Mouse (Mus musculus): ENCODE data around the gene Gm5105. TPM values are rescaled to one million over a fixed set of nuclear protein-coding genes. Genes with fewer than 3 reads are reported as not detected.

Gene Gm5105
- total and polyA plus RNA-seq, 2 experiments: not detected

- H3K4me3 ChIP-seq (ENCODE audit: insufficient read depth, low read depth, low read length): no peak overlapping the region
- no peaks in the 10 kb centered on the region for H3K4me1 ChIP-seq (ENCODE audit: control insufficient read depth, insufficient read depth, low read length)
- no peak for DNase-seq (ENCODE audit: extremely low read depth, low read depth, low spot score)
- WGBS: 87% methylated on average over 16 of the region's 16 CpGs
- no peaks in the 10 kb centered on the region for H3K27me3 ChIP-seq (ENCODE audit: control insufficient read depth, insufficient read depth, low read length)
- no peaks in the 10 kb centered on the region for H3K79me2 ChIP-seq (ENCODE audit: control insufficient read depth, insufficient read depth, low read length)
- no peak for TF ChIP-seq POLR2A (IDR thresholded peaks at IDR 0.05; ENCODE audit: extremely low read depth, insufficient read depth, low read length)
- TF ChIP-seq CTCF (IDR thresholded peaks at IDR 0.05; ENCODE audit: low read depth, low read length): no peak
- H3K27ac ChIP-seq (replicated peaks; ENCODE audit: insufficient read depth, low read depth, low read length): no peak overlapping the region
- H3K9ac ChIP-seq (ENCODE audit: low read depth, low read length): no peak overlapping the region
- no peaks in the 10 kb centered on the region for H3K36me3 ChIP-seq (ENCODE audit: control insufficient read depth, insufficient read depth, low read length)
Measured at GRCm38 (mm10) chr3:138065930-138066329, 1.3 kb downstream of the Gm5105 start.

- Histone ChIP-seq H3K9ac (ENCODE audit: low read depth, low read length) (no peak within 1 kb of the TSS), H3K36me3 (ENCODE audit: control insufficient read depth, insufficient read depth, low read length) (no peaks in the 10 kb centered on the region), H3K4me3 (ENCODE audit: insufficient read depth, low read depth, low read length) (no peak within 1 kb of the TSS), H3K27me3 (ENCODE audit: control insufficient read depth, insufficient read depth, low read length) (no peaks in the 10 kb centered on the region), H3K27ac (replicated peaks; ENCODE audit: insufficient read depth, low read depth, low read length) (no peak within 1 kb of the TSS), H3K79me2 (ENCODE audit: control insufficient read depth, insufficient read depth, low read length) (no peaks in the 10 kb centered on the region), H3K4me1 (ENCODE audit: control insufficient read depth, insufficient read depth, low read length) (no peaks in the 10 kb centered on the region)
- DNase-seq (ENCODE audit: extremely low read depth, low read depth, low spot score): no peak
- WGBS: 77% methylated on average over 33 of the region's 33 CpGs
- TF ChIP-seq POLR2A (IDR thresholded peaks at IDR 0.05; ENCODE audit: extremely low read depth, insufficient read depth, low read length): no peak
- no peak for TF ChIP-seq CTCF (IDR thresholded peaks at IDR 0.05; ENCODE audit: low read depth, low read length)
Measured at GRCm38 (mm10) chr3:138064732-138065645, 2.2 kb downstream of the Gm5105 start, which contains the start of gene 1110002E22Rik. Gene 1110002E22Rik (plus strand): TSS chr3:138065052.

GRCm38 (mm10) chr3:138063731-138064329 lies 3.4 kb downstream of the Gm5105 start:
- 52% methylated on average over 14 of the region's 14 CpGs for WGBS
- Histone ChIP-seq H3K9ac (ENCODE audit: low read depth, low read length) (no peak overlapping the region), H3K27ac (replicated peaks; ENCODE audit: insufficient read depth, low read depth, low read length) (no peak overlapping the region), H3K79me2 (ENCODE audit: control insufficient read depth, insufficient read depth, low read length) (no peaks in the 10 kb centered on the region), H3K4me1 (ENCODE audit: control insufficient read depth, insufficient read depth, low read length) (no peaks in the 10 kb centered on the region), H3K4me3 (ENCODE audit: insufficient read depth, low read depth, low read length) (no peak overlapping the region), H3K27me3 (ENCODE audit: control insufficient read depth, insufficient read depth, low read length) (no peaks in the 10 kb centered on the region), H3K36me3 (ENCODE audit: control insufficient read depth, insufficient read depth, low read length) (no peaks in the 10 kb centered on the region)
- TF ChIP-seq POLR2A (IDR thresholded peaks at IDR 0.05; ENCODE audit: extremely low read depth, insufficient read depth, low read length) (no peak), CTCF (IDR thresholded peaks at IDR 0.05; ENCODE audit: low read depth, low read length) (no peak)
- no peak for DNase-seq (ENCODE audit: extremely low read depth, low read depth, low spot score)

GRCm38 (mm10) chr3:138062673-138063072 lies 4.5 kb downstream of the Gm5105 start:
- WGBS: 79% methylated on average over 4 of the region's 4 CpGs
- H3K79me2 ChIP-seq (ENCODE audit: control insufficient read depth, insufficient read depth, low read length): no peaks in the 10 kb centered on the region
- H3K9ac ChIP-seq (ENCODE audit: low read depth, low read length): no peak overlapping the region
- no peak for TF ChIP-seq POLR2A (IDR thresholded peaks at IDR 0.05; ENCODE audit: extremely low read depth, insufficient read depth, low read length)
- no peak for TF ChIP-seq CTCF (IDR thresholded peaks at IDR 0.05; ENCODE audit: low read depth, low read length)
- no peak for DNase-seq (ENCODE audit: extremely low read depth, low read depth, low spot score)
- H3K36me3 ChIP-seq (ENCODE audit: control insufficient read depth, insufficient read depth, low read length): no peaks in the 10 kb centered on the region
- H3K4me1 ChIP-seq (ENCODE audit: control insufficient read depth, insufficient read depth, low read length): no peaks in the 10 kb centered on the region
- H3K4me3 ChIP-seq (ENCODE audit: insufficient read depth, low read depth, low read length): no peak overlapping the region
- no peaks in the 10 kb centered on the region for H3K27me3 ChIP-seq (ENCODE audit: control insufficient read depth, insufficient read depth, low read length)
- no peak overlapping the region for H3K27ac ChIP-seq (replicated peaks; ENCODE audit: insufficient read depth, low read depth, low read length)

GRCm38 (mm10) chr3:138061205-138061911 lies 5.8 kb downstream of the Gm5105 start:
- Histone ChIP-seq H3K27ac (replicated peaks; ENCODE audit: insufficient read depth, low read depth, low read length) (no peak overlapping the region), H3K4me3 (ENCODE audit: insufficient read depth, low read depth, low read length) (no peak overlapping the region), H3K27me3 (ENCODE audit: control insufficient read depth, insufficient read depth, low read length) (no peaks in the 10 kb centered on the region), H3K79me2 (ENCODE audit: control insufficient read depth, insufficient read depth, low read length) (no peaks in the 10 kb centered on the region), H3K9ac (ENCODE audit: low read depth, low read length) (no peak overlapping the region), H3K36me3 (ENCODE audit: control insufficient read depth, insufficient read depth, low read length) (no peaks in the 10 kb centered on the region), H3K4me1 (ENCODE audit: control insufficient read depth, insufficient read depth, low read length) (no peaks in the 10 kb centered on the region)
- WGBS: 72% methylated on average over 9 of the region's 9 CpGs
- TF ChIP-seq POLR2A (IDR thresholded peaks at IDR 0.05; ENCODE audit: extremely low read depth, insufficient read depth, low read length) (no peak), CTCF (IDR thresholded peaks at IDR 0.05; ENCODE audit: low read depth, low read length) (no peak)
- DNase-seq (ENCODE audit: extremely low read depth, low read depth, low spot score): no peak
